Mouse (Mus musculus): ENCODE results near the gene Pde6d.
"Not testable (repeated sequence)": the region's sequence is repeated elsewhere in the genome, so short reads cannot be mapped to it uniquely, and the experiment has no call there.

The Pde6d gene

DNA sequence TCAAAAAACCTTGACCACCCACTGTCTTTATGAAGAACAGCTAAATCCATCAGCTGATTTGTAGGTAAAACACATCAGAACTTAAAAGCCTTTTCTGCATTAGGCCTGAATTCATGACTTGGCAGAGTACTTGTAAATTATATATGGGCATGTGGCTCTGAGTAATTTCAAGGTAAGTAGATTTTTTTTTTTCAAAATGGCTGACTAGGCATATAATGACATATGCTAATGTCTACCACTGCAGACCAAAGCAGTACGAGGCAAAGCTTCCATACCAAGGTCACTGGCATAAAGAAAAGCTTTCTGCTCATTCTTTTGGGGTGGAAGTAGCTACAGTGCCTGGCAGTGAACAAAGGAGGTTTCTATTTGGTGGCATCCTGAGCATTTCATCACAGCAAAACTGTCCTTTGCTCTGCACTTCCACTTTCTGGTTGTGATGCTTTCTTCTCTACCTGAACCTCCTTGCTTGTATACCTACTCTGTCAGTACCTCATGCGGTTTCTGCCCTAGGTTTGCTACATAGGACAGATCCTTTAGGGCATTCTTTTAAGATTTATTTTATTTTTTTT is 13.1 kb downstream of the Pde6d start:
- DNase-seq (ENCODE audit: inconsistent age in 2 of 2, low spot score in 1 of 2), result no peak

DNA sequence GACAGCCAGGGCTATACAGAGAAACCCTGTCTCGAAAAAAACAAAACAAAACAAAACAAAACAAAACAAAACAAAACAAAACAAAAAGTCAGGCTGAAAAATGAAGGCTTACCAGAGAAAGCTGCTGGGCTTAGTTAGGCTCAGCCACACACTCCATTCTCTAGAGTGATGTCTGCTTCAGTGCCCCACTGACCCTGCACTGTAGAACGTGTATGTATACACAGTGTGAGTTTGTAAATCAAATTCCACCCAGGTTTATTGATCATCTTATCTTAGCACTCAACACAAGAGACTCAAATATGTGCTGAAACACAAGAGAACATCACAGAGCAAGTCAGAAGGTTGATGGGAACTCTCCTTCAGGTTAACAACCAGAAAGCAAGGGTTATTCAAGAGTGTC is 14.0 kb downstream of the Pde6d start:
- no peak for DNase-seq (ENCODE audit: inconsistent age in 2 of 2, low spot score in 1 of 2)

DNA sequence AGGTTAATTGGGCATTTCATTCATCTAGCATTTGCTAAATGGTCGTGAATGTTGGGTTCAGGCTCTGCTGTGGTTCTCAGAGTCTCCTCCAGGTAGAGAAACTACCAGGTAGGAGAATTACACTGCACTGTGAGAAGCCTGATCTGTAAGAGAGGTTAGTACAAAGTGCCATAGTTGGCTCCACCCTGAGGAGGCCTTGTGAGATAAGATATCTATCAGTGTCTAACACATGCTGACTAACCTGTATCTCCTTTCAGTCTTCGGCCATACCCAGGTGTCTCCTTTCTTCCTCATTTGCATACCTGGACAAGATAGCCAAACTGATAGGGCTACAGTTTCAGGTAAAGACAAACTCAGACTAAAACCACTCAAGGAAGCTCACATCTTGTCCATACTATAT is 19.8 kb downstream of the Pde6d start:
- DNase-seq (ENCODE audit: inconsistent age in 2 of 2, low spot score in 1 of 2), result no peak

DNA sequence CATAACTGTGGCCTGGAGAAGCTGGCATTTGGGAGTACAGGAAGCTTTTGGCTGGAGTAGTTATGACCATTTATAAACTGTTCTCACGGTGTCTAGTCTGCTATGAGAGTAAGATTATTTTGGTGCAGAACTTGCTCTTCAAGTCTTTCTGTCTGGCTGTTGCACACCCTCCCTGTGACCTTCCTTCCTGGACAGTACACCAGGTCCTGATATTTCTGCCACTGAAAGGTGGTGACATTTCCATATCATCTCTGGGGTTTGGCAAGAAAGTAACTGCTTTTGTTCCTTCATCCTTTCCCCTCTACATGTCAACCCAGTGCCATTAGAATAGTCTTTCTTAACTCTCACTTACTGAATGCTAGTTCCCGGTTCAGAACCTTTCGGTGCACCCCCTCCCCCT is 23.2 kb downstream of the Pde6d start:
- DNase-seq (ENCODE audit: inconsistent age in 2 of 2, low spot score in 1 of 2), result no peak

DNA sequence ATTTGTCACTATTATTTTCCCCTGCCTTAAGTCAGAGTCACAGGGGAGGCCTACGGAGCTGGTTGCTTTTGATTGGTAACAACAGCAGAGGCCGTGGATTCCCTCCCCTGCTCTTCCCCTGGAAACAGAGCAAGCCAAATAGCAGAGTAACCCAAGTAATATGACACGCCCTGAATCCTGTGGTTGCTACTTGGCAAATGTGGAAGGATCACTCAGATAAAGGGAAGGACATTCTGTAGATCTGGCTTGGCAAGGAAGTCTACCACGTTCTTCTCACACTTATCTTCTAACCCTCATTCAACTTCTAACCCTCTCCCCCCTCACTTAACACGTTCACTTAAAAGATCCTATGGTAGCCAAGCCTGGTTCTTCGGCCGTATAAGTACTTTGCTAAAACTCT is 24.6 kb downstream of the Pde6d start:
- no peak for DNase-seq (ENCODE audit: inconsistent age in 2 of 2, low spot score in 1 of 2)

DNA sequence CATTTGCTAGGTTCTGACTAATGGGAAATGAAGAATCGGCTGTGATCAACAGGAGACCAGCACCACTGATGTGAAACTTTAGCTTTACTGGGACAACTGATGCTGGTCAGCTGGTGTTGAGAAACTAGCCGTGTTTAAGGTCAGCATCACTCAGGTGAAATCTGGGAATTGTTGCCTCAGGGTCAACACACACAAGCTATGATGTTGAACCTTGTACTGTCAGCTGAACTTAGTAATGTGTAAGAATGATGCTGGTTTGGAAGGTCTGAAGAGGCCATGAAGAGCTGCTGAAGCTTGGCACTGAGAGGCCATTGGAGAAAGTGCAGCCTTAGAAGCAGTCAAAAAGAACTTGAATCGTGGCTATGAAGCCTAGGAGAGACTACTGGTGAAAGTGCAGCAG is 26.8 kb downstream of the Pde6d start:
- no peak for DNase-seq (ENCODE audit: inconsistent age in 2 of 2, low spot score in 1 of 2)

GRCm38 (mm10) chr1:86551877-86552276 is 30.6 kb downstream of the Pde6d start:
- no peak for DNase-seq (ENCODE audit: inconsistent age in 2 of 2, low spot score in 1 of 2)

DNA sequence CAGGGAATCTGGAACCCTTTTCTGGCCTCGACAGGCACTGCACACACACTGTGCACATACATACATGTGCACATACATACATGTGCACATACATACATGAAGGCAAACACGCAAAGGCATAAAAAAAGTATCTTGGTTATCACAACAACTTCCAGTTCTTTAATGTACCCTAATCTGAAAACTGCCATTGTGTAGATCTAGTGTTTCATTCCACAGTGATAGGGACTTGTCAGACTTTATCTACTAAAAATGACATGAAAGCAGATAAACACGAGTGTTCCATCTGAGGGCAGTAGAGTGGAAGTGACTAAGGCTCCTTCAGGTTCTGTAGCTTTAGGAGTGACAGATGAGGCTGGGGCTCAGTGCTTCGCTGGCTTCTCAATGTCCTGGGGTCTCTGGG is 31.1 kb downstream of the Pde6d start:
- DNase-seq (ENCODE audit: inconsistent age in 2 of 2, low spot score in 1 of 2), result no peak

DNA sequence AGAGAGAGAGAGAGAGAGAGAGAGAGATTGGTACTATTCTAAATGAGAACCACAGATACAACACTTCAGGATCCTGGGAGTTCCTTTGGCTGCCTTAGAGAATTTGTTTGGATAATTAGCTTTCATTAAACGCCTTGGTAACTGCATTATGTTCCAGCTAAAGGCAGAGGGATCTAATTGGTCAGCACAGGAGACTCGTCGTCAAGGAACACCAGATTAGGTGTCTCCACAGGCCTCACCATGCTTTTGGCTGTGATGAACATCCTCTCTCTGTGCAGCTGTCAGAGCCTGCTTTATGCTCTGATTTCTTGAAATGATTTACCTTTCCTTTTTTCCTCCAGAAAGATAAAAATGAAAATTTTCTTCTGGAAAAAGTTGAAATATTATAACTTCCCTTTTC is 35.6 kb downstream of the Pde6d start:
- DNase-seq (ENCODE audit: inconsistent age in 2 of 2, low spot score in 1 of 2), result no peak

- no peak for DNase-seq (ENCODE audit: inconsistent age in 2 of 2, low spot score in 1 of 2)
Measured at GRCm38 (mm10) chr1:86542584-86542983, 39.8 kb downstream of the Pde6d start.

DNA sequence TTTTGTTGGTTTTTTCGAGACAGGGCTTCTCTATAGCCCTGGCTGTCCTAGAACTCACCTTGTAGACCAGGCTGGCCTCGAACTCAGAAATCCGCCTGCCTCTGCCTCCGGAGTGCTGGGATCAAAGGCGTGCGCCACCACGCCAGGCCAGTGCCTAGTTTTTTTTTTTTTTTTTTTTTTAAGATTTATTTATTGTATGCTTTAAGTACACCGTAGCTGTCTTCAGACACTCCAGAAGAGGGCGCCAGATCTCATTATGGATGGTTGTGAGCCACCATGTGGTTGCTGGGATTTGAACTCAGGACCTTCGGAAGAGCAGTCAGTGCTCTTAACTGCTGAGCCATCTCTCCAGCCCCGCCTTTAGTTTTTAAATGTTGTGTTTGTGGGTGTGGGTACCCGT is 42.8 kb downstream of the Pde6d start:
- DNase-seq (ENCODE audit: inconsistent age in 2 of 2, low spot score in 1 of 2), result not testable (repeated sequence)

DNA sequence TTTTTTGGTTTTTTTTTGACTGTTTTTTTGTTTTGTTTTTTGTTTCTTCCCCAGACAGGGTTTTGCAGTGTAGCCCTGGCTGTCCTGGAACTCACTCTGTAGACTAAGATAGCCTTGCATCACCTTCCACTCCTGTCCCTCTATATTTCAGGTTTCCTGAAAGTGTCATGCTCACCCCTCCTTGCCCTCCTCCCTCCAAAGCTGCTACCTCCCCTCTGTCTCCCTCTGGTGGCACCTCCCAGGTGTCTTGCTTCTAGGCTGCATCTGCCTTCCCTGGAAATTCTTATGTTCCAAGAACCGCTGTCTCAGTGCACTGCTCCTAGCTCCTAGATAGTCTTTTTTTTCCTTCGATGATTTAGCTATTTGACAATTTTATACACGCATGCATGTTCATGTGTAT is 44.0 kb downstream of the Pde6d start:
- no peak for DNase-seq (ENCODE audit: inconsistent age in 2 of 2, low spot score in 1 of 2)

DNA sequence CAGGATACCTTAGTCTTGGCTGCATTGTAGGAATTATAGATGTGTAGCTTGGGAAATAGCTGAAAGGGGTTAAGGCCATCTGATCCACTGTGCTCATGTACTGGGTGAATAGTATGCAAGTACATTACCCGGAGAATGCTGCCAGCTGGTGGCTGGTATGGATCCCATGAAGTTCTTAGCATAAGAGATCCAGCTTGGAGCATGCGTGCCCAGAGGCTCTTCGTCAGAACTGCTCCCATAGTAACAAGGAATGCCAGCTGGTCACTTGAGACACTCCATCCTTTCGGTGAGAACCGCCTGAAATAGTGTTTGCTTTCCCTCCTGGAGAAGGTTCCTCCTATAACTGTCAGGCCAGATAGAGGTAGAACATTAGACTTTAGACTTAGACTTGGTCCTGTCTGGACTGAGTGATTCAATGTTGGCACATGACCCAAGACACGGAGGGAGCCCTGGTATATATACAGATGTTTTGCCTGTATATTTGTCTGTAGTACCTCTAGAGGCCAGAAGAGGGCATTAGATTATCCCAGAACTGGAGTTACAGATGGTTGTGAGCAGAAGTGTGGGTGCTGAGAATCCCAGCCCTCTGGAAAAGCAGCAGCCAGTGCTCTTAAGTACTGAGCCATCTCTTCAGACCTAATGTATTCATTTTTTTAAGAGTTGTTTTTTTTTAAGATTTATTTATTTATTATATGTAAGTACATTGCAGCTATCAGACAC is 48.9 kb downstream of the Pde6d start:
- no peak for DNase-seq (ENCODE audit: inconsistent age in 2 of 2, low spot score in 1 of 2)

DNA sequence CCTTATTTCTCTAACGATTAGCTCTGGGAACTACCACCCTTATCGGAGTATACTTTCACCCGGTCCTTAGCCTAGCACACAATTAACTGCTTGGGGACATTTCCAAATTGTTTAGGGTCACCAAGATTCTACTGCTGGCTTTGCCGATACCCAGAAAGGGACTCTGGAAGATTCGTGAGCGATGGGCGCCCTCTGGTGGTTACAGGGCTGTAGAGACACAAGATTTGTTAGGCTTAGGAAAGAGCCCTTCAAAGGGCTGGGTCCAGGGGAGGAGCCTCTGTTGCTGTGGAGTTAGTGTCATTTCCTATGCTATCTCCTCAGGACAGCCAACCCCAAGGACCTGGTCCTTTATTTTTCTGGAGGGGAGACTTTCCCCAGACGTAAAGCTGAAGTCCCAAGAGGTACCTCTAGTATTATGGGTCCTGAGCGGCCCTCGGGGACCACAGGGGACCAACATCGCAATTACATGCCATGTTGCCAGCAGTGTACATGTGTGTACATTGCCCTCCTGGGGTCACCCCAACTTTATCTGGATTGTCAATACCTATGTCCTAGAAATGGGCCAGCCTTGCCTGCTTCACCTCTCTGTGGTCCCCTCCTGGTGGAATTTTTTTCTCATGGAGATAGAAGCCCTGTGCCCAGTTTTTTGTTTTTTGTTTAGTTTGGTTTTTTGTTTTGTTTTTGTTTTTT is 49.9 kb downstream of the Pde6d start:
- DNase-seq (ENCODE audit: inconsistent age in 2 of 2, low spot score in 1 of 2), result peak; percentile 91 to 98

DNA sequence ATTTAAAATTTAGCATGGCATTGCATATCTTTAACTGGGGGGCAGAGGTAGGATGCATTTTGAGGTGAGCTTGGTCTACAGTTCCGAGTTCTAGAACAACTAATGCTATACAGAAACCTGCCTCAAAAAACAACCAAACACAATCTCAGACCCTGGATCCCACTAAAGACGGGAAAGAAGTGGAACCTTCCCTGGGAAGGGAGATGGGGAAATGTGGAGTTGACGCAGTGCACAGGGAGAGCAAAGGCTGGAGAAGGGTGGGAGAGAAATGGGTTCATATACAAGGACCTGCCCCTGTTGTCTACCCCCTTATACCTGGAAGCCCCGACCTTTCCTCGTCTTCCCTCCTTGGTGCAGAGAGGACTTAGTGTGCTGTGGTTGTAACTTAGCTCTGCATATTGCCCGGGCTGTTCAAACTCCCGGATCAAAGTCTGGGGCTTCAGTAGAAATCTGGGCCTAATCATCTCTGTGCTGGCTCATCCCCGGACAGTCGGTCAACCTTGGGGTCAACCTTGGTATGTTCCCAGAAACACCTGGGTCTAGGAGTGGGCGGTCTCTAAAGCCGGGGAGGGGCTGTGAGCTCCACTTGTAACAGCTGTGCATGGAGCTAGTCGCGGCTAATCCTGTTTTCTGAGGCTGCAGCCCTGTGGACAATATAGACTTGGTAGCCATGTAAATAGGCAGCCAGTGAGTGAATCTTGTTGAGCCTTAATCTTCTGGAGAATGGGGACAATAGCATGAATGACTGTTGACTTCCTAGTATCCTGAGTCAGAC is 50.7 kb downstream of the Pde6d start:
- DNase-seq (ENCODE audit: inconsistent age in 2 of 2, low spot score in 1 of 2), result peak in 1 of 2 experiments; percentile 33

GRCm38 (mm10) chr1:86530871-86531546 is 51.4 kb downstream of the Pde6d start:
- peak in 1 of 2 experiments; percentile 51 for DNase-seq (ENCODE audit: inconsistent age in 2 of 2, low spot score in 1 of 2)

DNA sequence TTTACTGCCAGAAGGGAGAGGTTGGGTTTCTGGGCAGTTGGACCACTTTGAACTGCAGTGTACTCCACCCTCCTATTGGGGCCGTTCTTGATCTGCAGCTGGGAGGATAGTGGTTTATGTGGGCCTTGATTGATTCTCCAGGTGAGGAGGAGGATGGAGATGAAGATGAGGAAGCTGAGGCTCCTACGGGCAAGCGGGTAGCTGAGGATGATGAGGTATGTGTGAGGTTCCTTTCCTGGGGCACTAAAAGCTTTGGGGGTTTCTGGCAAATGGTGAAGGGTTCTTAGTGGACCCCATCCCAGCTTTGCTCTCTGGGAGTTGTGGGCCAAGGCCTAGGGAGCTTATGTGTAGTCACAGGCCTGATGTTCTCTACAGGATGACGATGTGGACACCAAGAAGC is 52.8 kb downstream of the Pde6d start:
- peak in 1 of 2 experiments; percentile 52 for DNase-seq (ENCODE audit: inconsistent age in 2 of 2, low spot score in 1 of 2)

- peak; percentile 70 to 86 for DNase-seq (ENCODE audit: inconsistent age in 2 of 2, low spot score in 1 of 2)
Measured at GRCm38 (mm10) chr1:86528571-86529180, 53.8 kb downstream of the Pde6d start.

GRCm38 (mm10) chr1:86527599-86528486 is 54.6 kb downstream of the Pde6d start:
- peak; percentile 94 to 98 for DNase-seq (ENCODE audit: inconsistent age in 2 of 2, low spot score in 1 of 2)

All from adrenal gland, adult (tissue).